Mouse (Mus musculus): Measurements from ENCODE around the gene Padi2. TPM values are rescaled to one million over a fixed set of nuclear protein-coding genes. Genes with fewer than 3 reads are reported as not detected.
A peak's percentile ranks its signal among the peaks of the same experiment; 100 is the strongest.

The Padi2 gene
- total and polyA plus RNA-seq, 2 experiments from 2014 or later: 3.0 to 5.3 TPM

- no peak for ATAC-seq
- Histone ChIP-seq H3K4me1 (ENCODE audit: insufficient read depth, low read length) (no peaks in the 10 kb centered on the region), H3K27me3 (ENCODE audit: insufficient read depth, low read length) (peaks cover 9% of the 10 kb centered on the region; the same call in 1 of the 2 replicates), H3K27ac (no peak overlapping the region), H3K9ac (replicated peaks; ENCODE audit: low read length) (no peak overlapping the region), H3K4me2 (ENCODE audit: low read depth, low read length) (no peak overlapping the region), H3K9me3 (ENCODE audit: low read length) (no peaks in the 10 kb centered on the region), H3K36me3 (ENCODE audit: insufficient read depth, low read length) (no peaks in the 10 kb centered on the region), H3K4me3 (ENCODE audit: low read length) (no peak overlapping the region)
- WGBS: 57% methylated on average over 5 of the region's 5 CpGs
- DNase-seq (ENCODE audit: low spot score): no peak
- no peak for TF ChIP-seq CTCF (IDR thresholded peaks at IDR 0.05; ENCODE audit: low read depth)
Measured at GRCm38 (mm10) chr4:140908627-140909026, 2.5 kb downstream of the Padi2 start.

- no peak for DNase-seq (ENCODE audit: low spot score)
- no peaks in the 10 kb centered on the region for H3K36me3 ChIP-seq (ENCODE audit: insufficient read depth, low read length)
- no peak overlapping the region for H3K27ac ChIP-seq
- no peak for ATAC-seq
- H3K4me2 ChIP-seq (ENCODE audit: low read depth, low read length): no peak overlapping the region
- H3K9ac ChIP-seq (replicated peaks; ENCODE audit: low read length): no peak overlapping the region
- no peak for TF ChIP-seq CTCF (IDR thresholded peaks at IDR 0.05; ENCODE audit: low read depth)
- no peaks in the 10 kb centered on the region for H3K4me1 ChIP-seq (ENCODE audit: insufficient read depth, low read length)
- WGBS: 76% methylated on average over 4 of the region's 4 CpGs
- peaks cover 7% of the 10 kb centered on the region; the same call in 1 of the 2 replicates for H3K27me3 ChIP-seq (ENCODE audit: insufficient read depth, low read length)
- no peak overlapping the region for H3K4me3 ChIP-seq (ENCODE audit: low read length)
- H3K9me3 ChIP-seq (ENCODE audit: low read length): no peaks in the 10 kb centered on the region
Measured at GRCm38 (mm10) chr4:140909536-140909935, 3.4 kb downstream of the Padi2 start.

GRCm38 (mm10) chr4:140910661-140911310, 4.6 kb downstream of the Padi2 start:
- Histone ChIP-seq H3K4me1 (ENCODE audit: insufficient read depth, low read length) (no peaks in the 10 kb centered on the region), H3K27ac (no peak overlapping the region), H3K9me3 (ENCODE audit: low read length) (no peaks in the 10 kb centered on the region), H3K9ac (replicated peaks; ENCODE audit: low read length) (no peak overlapping the region), H3K4me3 (ENCODE audit: low read length) (no peak overlapping the region), H3K36me3 (ENCODE audit: insufficient read depth, low read length) (no peaks in the 10 kb centered on the region), H3K4me2 (ENCODE audit: low read depth, low read length) (no peak overlapping the region), H3K27me3 (ENCODE audit: insufficient read depth, low read length) (no peaks in the 10 kb centered on the region)
- ATAC-seq (peak; percentile 13; the same call in 1 of the 2 replicates), DNase-seq (ENCODE audit: low spot score) (peak; percentile 37)
- TF ChIP-seq CTCF (IDR thresholded peaks at IDR 0.05; ENCODE audit: low read depth): no peak
- WGBS: 21% methylated on average over 17 of the region's 17 CpGs

GRCm38 (mm10) chr4:140911416-140911815, 5.3 kb downstream of the Padi2 start:
- no peak for TF ChIP-seq CTCF (IDR thresholded peaks at IDR 0.05; ENCODE audit: low read depth)
- no peak overlapping the region for H3K27ac ChIP-seq
- no peak overlapping the region for H3K9ac ChIP-seq (replicated peaks; ENCODE audit: low read length)
- H3K9me3 ChIP-seq (ENCODE audit: low read length): no peaks in the 10 kb centered on the region
- ATAC-seq (no peak), DNase-seq (ENCODE audit: low spot score) (no peak)
- H3K36me3 ChIP-seq (ENCODE audit: insufficient read depth, low read length): no peaks in the 10 kb centered on the region
- no peaks in the 10 kb centered on the region for H3K27me3 ChIP-seq (ENCODE audit: insufficient read depth, low read length)
- H3K4me1 ChIP-seq (ENCODE audit: insufficient read depth, low read length): no peaks in the 10 kb centered on the region
- 93% methylated on average over 9 of the region's 9 CpGs for WGBS
- H3K4me2 ChIP-seq (ENCODE audit: low read depth, low read length): no peak overlapping the region
- H3K4me3 ChIP-seq (ENCODE audit: low read length): no peak overlapping the region

- Histone ChIP-seq H3K27ac (no peak overlapping the region), H3K27me3 (ENCODE audit: insufficient read depth, low read length) (no peaks in the 10 kb centered on the region), H3K4me1 (ENCODE audit: insufficient read depth, low read length) (no peaks in the 10 kb centered on the region), H3K36me3 (ENCODE audit: insufficient read depth, low read length) (no peaks in the 10 kb centered on the region), H3K4me2 (ENCODE audit: low read depth, low read length) (no peak overlapping the region), H3K9ac (replicated peaks; ENCODE audit: low read length) (no peak overlapping the region), H3K4me3 (ENCODE audit: low read length) (no peak overlapping the region), H3K9me3 (ENCODE audit: low read length) (no peaks in the 10 kb centered on the region)
- ATAC-seq (no peak), DNase-seq (ENCODE audit: low spot score) (no peak)
- no peak for TF ChIP-seq CTCF (IDR thresholded peaks at IDR 0.05; ENCODE audit: low read depth)
- 84% methylated on average over 10 of the region's 10 CpGs for WGBS
Measured at GRCm38 (mm10) chr4:140912271-140912833, 6.2 kb downstream of the Padi2 start.

- Histone ChIP-seq H3K27me3 (ENCODE audit: insufficient read depth, low read length) (no peaks in the 10 kb centered on the region), H3K9me3 (ENCODE audit: low read length) (no peaks in the 10 kb centered on the region), H3K4me1 (ENCODE audit: insufficient read depth, low read length) (no peaks in the 10 kb centered on the region), H3K4me2 (ENCODE audit: low read depth, low read length) (no peak overlapping the region), H3K4me3 (ENCODE audit: low read length) (no peak overlapping the region), H3K36me3 (ENCODE audit: insufficient read depth, low read length) (no peaks in the 10 kb centered on the region), H3K9ac (replicated peaks; ENCODE audit: low read length) (no peak overlapping the region), H3K27ac (no peak overlapping the region)
- DNase-seq (ENCODE audit: low spot score) (no peak), ATAC-seq (no peak)
- no peak for TF ChIP-seq CTCF (IDR thresholded peaks at IDR 0.05; ENCODE audit: low read depth)
- WGBS: 92% methylated on average over 9 of the region's 9 CpGs
Measured at GRCm38 (mm10) chr4:140913565-140913964, 7.4 kb downstream of the Padi2 start.

- DNase-seq (ENCODE audit: low spot score): peak; percentile 56
- Histone ChIP-seq H3K27ac (peak overlapping the region; percentile 48), H3K9me3 (ENCODE audit: low read length) (no peaks in the 10 kb centered on the region), H3K4me3 (ENCODE audit: low read length) (no peak overlapping the region), H3K27me3 (ENCODE audit: insufficient read depth, low read length) (no peaks in the 10 kb centered on the region), H3K4me2 (ENCODE audit: low read depth, low read length) (no peak overlapping the region), H3K4me1 (ENCODE audit: insufficient read depth, low read length) (no peaks in the 10 kb centered on the region), H3K36me3 (ENCODE audit: insufficient read depth, low read length) (no peaks in the 10 kb centered on the region), H3K9ac (replicated peaks; ENCODE audit: low read length) (no peak overlapping the region)
- WGBS: 36% methylated on average over 6 of the region's 6 CpGs
- TF ChIP-seq CTCF (IDR thresholded peaks at IDR 0.05; ENCODE audit: low read depth): no peak
- ATAC-seq: peak; percentile 80
Measured at GRCm38 (mm10) chr4:140914731-140915131, 8.6 kb downstream of the Padi2 start.

Measured in hindbrain, postnatal 0 days (tissue).